Mouse (Mus musculus) ES-E14 (cell line): Measurements from ENCODE around the gene Bmp6.

Experiments
- CHD2 ChIP-seq: IDR thresholded peaks from 2 replicates; pipeline ENCODE4 v1.6.1; 2014; ENCODE audit warnings: mild to moderate bottlenecking, low read depth, low read length, inconsistent platforms
- MAFK ChIP-seq: IDR thresholded peaks from 2 replicates; pipeline ENCODE4 v1.6.1; 2014; ENCODE audit warnings: mild to moderate bottlenecking, low read depth, low read length, inconsistent platforms; ENCODE audit not compliant: insufficient read depth
- ZC3H11A ChIP-seq: IDR thresholded peaks from 2 replicates; pipeline ENCODE4 v1.6.1; 2012; ENCODE audit warnings: low read depth, mild to moderate bottlenecking, inconsistent platforms, low read length, borderline replicate concordance
- ZNF384 ChIP-seq: IDR thresholded peaks from 2 replicates; pipeline ENCODE4 v1.6.1; 2012; ENCODE audit warnings: low read depth, low read length, inconsistent platforms

DNA sequence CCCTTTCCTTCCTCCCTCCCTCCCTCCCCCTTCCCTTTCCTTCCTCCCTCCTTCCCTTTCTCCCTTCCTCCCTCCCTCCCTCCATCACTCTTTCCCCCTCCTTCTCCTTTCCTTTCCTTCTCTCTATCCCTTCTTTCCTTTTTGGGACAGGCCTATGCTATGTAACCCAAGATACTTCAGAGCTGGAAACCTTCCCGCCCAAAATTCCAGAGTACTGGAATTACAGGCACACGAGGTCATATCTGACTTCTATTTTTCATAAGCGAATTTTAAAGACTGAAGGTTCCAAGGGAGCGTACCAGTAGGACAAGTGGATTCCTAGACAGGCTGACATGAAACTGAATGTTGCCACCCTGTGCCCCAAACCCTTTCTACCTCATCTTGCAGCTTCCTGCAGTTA is 4.1 kb downstream of the Bmp6 start:
- TF ChIP-seq MAFK (no peak), ZC3H11A (no peak), CHD2 (no peak), ZNF384 (no peak)
